Mouse (Mus musculus) left cerebral cortex, postnatal 25 days (tissue): Measurements from ENCODE around the gene Brpf3. TPM values are rescaled to one million over a fixed set of nuclear protein-coding genes. Genes with fewer than 3 reads are reported as not detected.

Source experiments
- total RNA-seq, 2 experiments: library from RNA; stranded (reverse); gene quantifications; 2 replicates each; pipeline ENCODE4 v1.2.3; 2021

The Brpf3 gene
- total RNA-seq, 2 experiments from 2014 or later: 47.2 to 54.7 TPM

Other genes with a start within 250 kb of the Brpf3 start
- gene Clps, start 240.3 kb upstream of the Brpf3 start, total RNA-seq: not detected
- gene Lhfpl5, start 225.4 kb upstream of the Brpf3 start, total RNA-seq: 1 to 10 TPM; 1.4 to 2.8 TPM
- gene Srpk1, start 178.4 kb upstream of the Brpf3 start, total RNA-seq: 100 to 1,000 TPM in 1 of 2 experiments, 10 to 100 TPM in 1; 99.9 to 101 TPM
- 1 to 10 TPM; 6.6 to 8.0 TPM for gene Slc26a8, start 110.9 kb upstream of the Brpf3 start, total RNA-seq
- 10 to 100 TPM; 91.8 to 92.8 TPM for gene Mapk14, start 109.8 kb upstream of the Brpf3 start, total RNA-seq
- 1 to 10 TPM; 2.2 to 3.6 TPM for gene AC170998.1, start 75.0 kb upstream of the Brpf3 start, total RNA-seq
- gene Mapk13, start 31.8 kb upstream of the Brpf3 start, total RNA-seq: 1 to 10 TPM; 1.0 to 1.2 TPM
- gene Pnpla1, start 57.3 kb downstream of the Brpf3 start, total RNA-seq: under 1 TPM; 0.46 to 0.57 TPM
- gene 4930539E08Rik, start 114.2 kb downstream of the Brpf3 start, total RNA-seq: 10 to 100 TPM in 1 of 2 experiments, 1 to 10 TPM in 1; 9.5 to 11.4 TPM
- not detected for gene Pxt1, start 142.8 kb downstream of the Brpf3 start, total RNA-seq
- 10 to 100 TPM; 74.0 to 77.4 TPM for gene Kctd20, start 150.9 kb downstream of the Brpf3 start, total RNA-seq
- gene Stk38, start 206.9 kb downstream of the Brpf3 start, total RNA-seq: 10 to 100 TPM; 44.9 to 59.3 TPM
- gene Srsf3, start 231.5 kb downstream of the Brpf3 start, total RNA-seq: 100 to 1,000 TPM; 113 to 117 TPM